Mouse (Mus musculus) A20 (cell line): ENCODE measurements at regions not wholly inside any gene's neighbourhood (a gene's known extent, or its start where the extent isn't known, plus 50 kb on each side); places are given as distances from the start of the nearest gene placed in this dataset.

Experiments used
- DNase-seq: peaks from one replicate; pipeline ENCODE4 v3.0.0-alpha.2; 2011; ENCODE audit warnings: low read depth, low spot score

DNA sequence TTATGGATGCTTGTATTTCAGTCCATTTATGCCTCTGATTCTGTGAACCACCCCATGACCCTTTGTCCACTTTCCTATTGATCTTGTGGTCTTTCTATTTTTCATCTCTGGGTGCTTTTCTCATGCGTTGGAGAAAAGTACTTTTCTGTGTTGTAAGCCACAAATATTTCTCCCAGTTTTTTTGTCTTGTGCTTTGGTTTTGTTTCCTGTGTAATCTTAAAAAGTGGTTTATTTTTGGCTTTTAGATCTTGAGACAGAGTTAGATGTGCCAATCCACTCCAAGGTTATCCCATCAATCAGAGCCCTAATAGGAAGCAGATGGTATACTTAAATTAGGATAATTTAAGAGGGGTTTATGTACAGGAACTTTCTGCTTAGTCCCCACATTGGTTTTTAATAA lies 50.0 kb upstream of the Slc22a23 start:
- no peak for DNase-seq
